Mouse (Mus musculus): ENCODE data around the gene Gxylt2.

DNA sequence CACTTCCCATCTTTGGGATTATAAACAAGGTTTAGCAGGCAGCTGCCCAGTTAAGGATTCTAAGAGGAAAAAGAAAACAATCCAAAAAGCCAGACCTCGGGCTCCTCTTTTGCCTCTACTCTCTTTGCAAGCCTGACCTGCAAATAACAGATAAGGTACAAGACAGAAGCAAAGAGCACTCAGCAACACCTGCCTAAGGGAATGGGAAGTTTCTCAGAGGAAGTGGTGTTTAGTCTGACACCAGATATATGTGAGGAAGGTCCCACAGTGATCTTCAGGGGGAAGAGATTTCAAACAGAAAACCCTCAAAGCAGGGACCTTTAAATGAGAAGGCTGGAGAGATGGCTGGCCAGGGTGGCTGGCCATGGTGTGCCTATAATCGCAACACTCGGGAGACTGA is 126.7 kb downstream of the Gxylt2 start:
- no peak for TF ChIP-seq POLR2A (IDR thresholded peaks at IDR 0.05; ENCODE audit: low read depth, low read length)
- TF ChIP-seq CTCF (IDR thresholded peaks at IDR 0.05; ENCODE audit: extremely low read depth, insufficient read length, insufficient replicate concordance, low read depth, low read length): no peak
